Mouse (Mus musculus) bone marrow macrophage, adult 2 months (primary cell): ENCODE data around the gene Slc25a48. TPM values are rescaled to one million over a fixed set of nuclear protein-coding genes. Genes with fewer than 3 reads are reported as not detected.

Source experiments
- H3K27ac ChIP-seq: 2 replicates; pipeline ENCODE4 v1.5.1; 2012; ENCODE audit warnings: low read depth, low read length; ENCODE audit not compliant: insufficient read depth
- H3K4me1 ChIP-seq: 2 replicates; pipeline ENCODE4 v1.6.1; 2012; ENCODE audit warnings: low read length; ENCODE audit not compliant: control insufficient read depth, insufficient read depth
- H3K4me3 ChIP-seq: 2 replicates; pipeline ENCODE4 v1.5.1; 2012; ENCODE audit warnings: mild to moderate bottlenecking, low read length, moderate library complexity; ENCODE audit not compliant: insufficient read depth
- CTCF ChIP-seq: IDR thresholded peaks from 2 replicates; pipeline ENCODE4 v1.5.1; 2012; ENCODE audit warnings: low read depth, mild to moderate bottlenecking, low read length, moderate library complexity
- POLR2A ChIP-seq: IDR thresholded peaks from 2 replicates; pipeline ENCODE4 v1.6.1; 2012; ENCODE audit warnings: mild to moderate bottlenecking, low read depth, low read length, borderline replicate concordance
- polyA plus RNA-seq: library from polyadenylated mRNA; stranded (reverse); fragments of >200 nt; gene quantifications from 2 replicates; pipeline ENCODE4 v1.2.4, GENCODE M21; 2012; ENCODE audit not compliant: missing spikeins, insufficient read depth, insufficient read length

Slc25a48 gene
- polyA plus RNA-seq, 1 experiment, result not detected

DNA sequence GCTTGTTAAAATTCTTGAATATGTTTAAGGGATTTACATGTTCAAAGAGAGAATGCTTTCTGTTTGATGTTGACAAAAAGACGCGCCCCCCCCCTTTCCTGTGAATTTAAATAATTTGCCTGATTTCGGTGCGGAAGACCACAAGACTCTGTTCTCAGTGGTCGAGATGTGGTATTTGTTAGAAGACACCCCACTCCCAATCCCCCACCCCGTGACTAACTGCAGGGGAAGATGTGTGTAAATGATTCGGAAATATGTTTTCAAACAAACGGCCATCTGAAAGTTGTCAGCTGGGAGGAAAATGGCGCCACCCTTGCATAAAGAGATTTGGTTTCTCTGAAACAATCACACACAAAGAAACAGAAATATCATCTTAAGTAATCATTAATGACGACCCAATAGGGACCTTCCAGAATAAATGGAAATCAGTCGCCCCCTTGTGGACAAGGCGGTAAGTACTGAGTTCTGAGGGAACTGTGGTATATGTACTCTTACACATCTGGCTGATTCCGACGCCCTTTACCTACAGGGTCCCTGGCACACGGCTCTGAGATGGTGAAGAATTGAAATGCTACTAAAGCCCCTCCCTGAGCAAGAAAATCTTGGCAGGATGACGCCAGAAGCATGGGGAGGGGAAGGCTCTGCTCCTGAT lies 16.0 kb upstream of the Slc25a48 start:
- TF ChIP-seq POLR2A, result no peak
- peak; percentile 17; the same call in 1 of the 2 replicates for TF ChIP-seq CTCF
- Histone ChIP-seq H3K4me1 (no peaks in the 10 kb centered on the region), H3K27ac (no peak overlapping the region), H3K4me3 (no peak overlapping the region)

DNA sequence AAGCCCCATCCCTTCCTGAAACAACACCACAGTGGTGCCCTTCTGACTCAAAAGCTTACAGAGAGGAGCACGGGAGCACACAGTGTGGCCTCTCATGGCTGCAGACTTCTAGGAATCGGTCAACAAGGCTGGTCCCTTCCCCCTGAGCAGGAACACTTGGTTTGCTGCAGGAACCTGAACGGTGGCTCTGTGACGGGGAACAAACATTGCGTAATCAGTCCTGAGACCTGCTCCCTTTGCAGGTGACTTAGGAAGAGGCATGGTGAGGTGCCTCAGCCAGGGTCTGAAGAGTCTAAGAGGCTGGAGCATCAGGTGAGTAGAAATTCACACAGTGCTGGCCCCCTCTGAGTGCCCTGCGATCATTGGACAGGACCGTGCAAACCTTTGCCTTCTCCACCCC lies 12.2 kb upstream of the Slc25a48 start:
- H3K4me1 ChIP-seq, result no peaks in the 10 kb centered on the region
- H3K27ac ChIP-seq, result no peak overlapping the region
- no peak for TF ChIP-seq POLR2A
- no peak for TF ChIP-seq CTCF
- no peak overlapping the region for H3K4me3 ChIP-seq

DNA sequence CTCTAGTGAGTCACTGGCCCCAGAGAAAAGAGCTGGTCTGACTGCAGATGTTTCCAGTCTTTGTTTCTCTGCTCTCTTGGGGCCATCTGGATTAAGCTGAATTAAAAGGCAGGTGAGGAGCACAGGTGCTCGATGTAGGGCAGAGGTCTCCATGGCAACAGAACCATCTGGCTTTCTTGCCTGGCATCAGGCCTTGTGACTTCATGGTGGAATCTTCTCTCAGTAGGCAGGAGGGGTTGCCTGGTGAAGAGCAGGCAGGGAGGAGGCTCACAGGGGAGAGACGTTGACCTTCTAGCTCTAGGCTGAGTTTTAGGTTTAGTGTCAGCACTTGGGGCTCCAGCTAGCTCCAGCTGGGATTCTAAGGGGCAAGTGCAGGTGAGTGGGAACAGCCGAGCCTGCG lies 11.8 kb upstream of the Slc25a48 start, which contains the start of gene Gm3045:
Gm3045 (plus strand) TSS at position 230 of the 400 bp plus-strand sequence.
- H3K4me1 ChIP-seq, result no peaks in the 10 kb centered on the region
- H3K4me3 ChIP-seq, result no peak within 1 kb of the TSS
- TF ChIP-seq CTCF (no peak), POLR2A (no peak)
- no peak within 1 kb of the TSS for H3K27ac ChIP-seq

DNA sequence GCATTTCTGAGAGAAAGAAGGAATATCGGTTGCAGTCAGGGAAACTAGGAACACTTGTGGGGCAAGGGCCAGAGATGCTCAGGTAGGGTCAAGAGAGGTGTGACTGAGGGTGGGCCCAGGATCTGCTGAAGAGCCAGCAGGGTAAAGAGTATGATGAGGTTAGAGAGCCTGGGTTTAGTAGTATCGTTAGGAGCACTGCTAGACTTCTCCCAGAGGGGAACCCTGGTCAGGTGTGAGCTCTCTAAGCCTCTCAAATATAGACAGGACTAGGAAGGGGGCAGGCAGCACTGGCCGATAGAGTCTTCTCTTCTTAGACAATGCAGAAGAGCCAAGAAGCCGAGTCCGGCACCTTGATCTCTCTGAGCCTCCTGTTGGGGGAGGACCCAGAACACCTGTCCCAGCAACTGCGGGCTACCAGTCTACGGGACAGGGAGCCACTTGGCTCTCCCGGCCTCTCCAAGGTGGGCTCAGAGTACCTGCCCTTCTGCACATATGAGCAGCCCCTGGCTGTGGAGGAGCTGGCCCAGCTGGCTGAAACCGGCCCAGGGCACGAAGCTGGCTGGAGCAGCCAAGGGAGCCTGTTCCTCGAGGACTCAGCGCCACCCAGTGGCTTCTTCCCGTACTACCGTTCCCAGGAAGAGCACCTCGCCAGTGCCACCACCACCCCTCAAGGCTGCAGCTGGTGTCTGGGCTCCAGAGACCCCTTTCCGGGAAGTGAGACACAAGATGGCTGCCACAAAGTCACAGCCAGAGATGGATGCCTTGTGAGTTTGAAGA lies 9.2 kb upstream of the Slc25a48 start:
- Histone ChIP-seq H3K27ac (no peak overlapping the region), H3K4me3 (no peak overlapping the region), H3K4me1 (no peaks in the 10 kb centered on the region)
- peak; percentile 7; the same call in 1 of the 2 replicates for TF ChIP-seq CTCF
- no peak for TF ChIP-seq POLR2A

DNA sequence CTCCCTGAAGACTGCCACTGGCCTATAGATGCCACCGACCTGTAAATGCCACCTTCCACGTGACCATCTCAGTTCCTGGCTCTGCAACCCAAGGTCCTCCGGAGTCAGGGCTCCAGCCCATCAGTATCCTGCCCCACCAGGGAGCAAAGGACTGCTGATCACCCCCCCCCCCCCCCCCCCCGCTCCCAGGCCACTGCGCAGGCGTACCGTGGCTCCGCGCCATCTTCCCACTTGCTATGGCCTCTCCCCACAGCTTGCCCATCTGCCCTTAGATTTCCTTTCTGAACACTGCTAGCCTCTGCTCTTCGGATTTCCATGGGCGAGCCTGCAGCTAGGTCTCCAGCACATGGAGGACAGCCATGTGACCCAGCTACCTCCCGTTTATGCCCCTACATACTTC lies 5.7 kb upstream of the Slc25a48 start:
- no peak overlapping the region for H3K27ac ChIP-seq
- no peak overlapping the region for H3K4me3 ChIP-seq
- no peaks in the 10 kb centered on the region for H3K4me1 ChIP-seq
- TF ChIP-seq POLR2A (no peak), CTCF (no peak)

DNA sequence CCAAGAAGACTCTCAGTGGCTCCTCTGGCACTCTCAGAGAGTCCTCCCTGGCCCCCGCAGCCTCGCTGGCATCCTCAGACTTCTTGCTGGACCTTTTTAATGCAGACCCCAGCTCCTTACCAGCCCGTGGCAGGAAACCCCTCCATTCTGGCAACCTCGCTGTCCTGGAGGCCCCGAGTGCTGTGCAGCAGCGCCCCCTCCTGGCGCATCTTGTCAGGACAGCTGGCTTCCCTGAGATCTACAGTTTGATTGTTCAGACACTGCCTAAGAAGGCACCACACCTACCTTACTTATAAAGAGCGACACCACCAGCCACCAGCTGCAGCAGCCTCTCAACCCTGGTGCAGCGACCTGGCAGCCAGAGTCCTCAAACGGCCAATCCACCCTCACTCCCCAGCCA lies 4.7 kb upstream of the Slc25a48 start:
- no peak overlapping the region for H3K27ac ChIP-seq
- no peaks in the 10 kb centered on the region for H3K4me1 ChIP-seq
- H3K4me3 ChIP-seq, result no peak overlapping the region
- no peak for TF ChIP-seq POLR2A
- TF ChIP-seq CTCF, result peak; percentile 81; the same call in 1 of the 2 replicates

DNA sequence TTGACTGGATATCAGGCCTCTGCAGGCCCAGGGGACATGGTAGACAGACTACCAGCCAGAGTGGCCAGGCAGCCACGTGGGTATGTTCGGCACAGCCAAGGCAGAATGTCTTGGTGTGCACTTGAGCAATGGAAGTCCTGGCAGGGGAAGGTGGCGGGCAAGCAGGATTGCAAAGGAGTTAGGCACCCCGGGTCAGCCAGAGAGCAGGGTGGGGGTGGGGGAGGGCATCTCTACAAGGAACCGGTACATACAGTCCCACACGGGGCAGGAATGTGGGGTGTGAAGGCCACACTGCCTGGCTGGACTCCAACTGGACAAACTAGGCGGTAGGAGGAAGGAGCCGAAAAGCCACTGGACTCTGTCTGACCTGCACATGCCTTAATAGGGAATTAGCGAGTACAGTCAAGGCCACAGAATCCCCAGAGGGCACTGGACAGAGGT lies 3.8 kb upstream of the Slc25a48 start:
- H3K4me3 ChIP-seq, result no peak overlapping the region
- no peak overlapping the region for H3K27ac ChIP-seq
- TF ChIP-seq POLR2A (no peak), CTCF (no peak)
- no peaks in the 10 kb centered on the region for H3K4me1 ChIP-seq

DNA sequence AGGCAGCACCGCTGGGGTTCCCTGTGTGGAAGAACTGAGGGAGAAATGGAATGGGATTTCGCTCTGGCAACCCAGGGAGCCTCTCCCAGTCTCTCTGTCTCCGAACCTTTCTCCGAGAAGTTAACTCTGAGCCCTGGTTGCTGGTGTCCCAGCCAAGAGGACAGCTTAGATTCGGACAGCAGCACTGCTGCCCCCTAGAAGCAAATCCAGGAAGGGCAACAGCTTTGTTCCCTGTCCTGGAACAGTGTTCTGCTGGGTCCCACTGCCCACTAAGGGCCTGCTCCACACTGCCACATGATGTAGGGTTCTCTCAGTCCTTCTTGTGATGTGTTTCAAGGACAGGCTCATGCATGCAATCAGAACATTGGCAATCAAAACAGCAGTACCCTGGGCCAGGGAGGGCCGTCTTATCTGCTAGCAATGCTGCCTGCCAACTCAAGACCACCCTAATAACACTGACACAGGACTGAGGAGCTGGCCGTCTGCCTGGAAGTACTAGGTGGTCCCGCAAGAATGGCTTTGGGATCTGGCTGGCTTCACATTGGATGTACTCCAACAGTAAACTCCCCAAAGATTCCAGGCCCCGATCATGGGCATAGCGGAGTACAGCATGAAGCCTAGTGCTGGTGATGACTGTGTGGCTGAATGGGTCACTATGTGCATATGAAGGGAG lies 2.4 kb upstream of the Slc25a48 start:
- no peak overlapping the region for H3K27ac ChIP-seq
- TF ChIP-seq CTCF (no peak), POLR2A (no peak)
- no peak overlapping the region for H3K4me3 ChIP-seq
- H3K4me1 ChIP-seq, result no peaks in the 10 kb centered on the region

DNA sequence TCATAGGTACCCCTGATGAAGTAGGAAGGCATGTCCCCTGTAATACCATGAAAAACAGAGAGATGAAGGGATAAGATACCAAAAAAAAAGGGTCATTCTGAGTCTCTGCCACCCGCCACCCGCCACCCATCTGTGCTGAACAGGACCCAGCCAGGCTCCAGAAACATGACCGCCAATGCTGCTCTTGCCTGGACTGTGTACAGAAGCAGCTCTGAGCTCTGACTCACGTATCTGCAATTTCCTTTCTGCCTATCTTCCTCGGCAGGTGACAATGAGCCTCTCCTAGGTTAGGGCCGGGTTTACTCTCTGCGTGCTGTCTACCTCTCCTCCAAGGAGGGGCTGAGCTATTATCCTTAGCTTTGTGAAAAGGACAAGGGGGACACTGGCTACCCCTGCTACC lies 5.3 kb downstream of the Slc25a48 start:
- TF ChIP-seq CTCF (no peak), POLR2A (no peak)
- Histone ChIP-seq H3K27ac (no peak overlapping the region), H3K4me3 (no peak overlapping the region), H3K4me1 (no peaks in the 10 kb centered on the region)

DNA sequence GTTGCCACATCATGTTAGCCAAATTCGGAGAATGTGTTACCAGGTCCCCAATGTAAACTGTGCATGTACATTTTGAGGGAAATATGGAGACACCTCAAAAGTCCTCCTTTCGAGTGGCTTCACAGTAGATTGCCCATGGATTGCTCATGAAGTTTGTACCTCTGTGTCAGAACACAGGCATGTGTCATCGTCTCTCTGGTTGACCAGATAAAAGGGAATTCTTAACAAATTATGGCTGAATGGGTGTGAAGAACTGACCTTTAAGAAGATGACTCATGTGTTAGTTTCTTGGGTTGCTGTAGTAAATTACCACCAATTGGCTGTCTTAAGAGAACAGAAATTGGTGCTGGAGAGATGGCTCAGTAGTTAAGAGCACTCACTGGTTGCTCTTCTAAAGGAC lies 6.0 kb downstream of the Slc25a48 start:
- H3K4me1 ChIP-seq, result no peaks in the 10 kb centered on the region
- H3K4me3 ChIP-seq, result no peak overlapping the region
- no peak overlapping the region for H3K27ac ChIP-seq
- TF ChIP-seq POLR2A (no peak), CTCF (no peak)
